Mouse (Mus musculus) CH12.LX (cell line): Measurements from ENCODE around the gene Mgll. TPM values are rescaled to one million over a fixed set of nuclear protein-coding genes. Genes with fewer than 3 reads are reported as not detected.
A peak's percentile ranks its signal among the peaks of the same experiment; 100 is the strongest.

ENCODE experiments used
- DNase-seq: peaks from one replicate; pipeline ENCODE4 v3.0.0-alpha.2; 2013; ENCODE audit errors: extremely low read depth
- H3K27ac ChIP-seq: 2 replicates; pipeline ENCODE4 v1.5.1; 2012; ENCODE audit warnings: low read depth, mild to moderate bottlenecking, control low read depth, moderate library complexity; ENCODE audit not compliant: insufficient read depth
- H3K27me3 ChIP-seq: replicated peaks from 2 replicates; pipeline ENCODE3; 2012; ENCODE audit warnings: inconsistent platforms
- H3K36me3 ChIP-seq, 2 experiments: replicated peaks in 1 of 2; 2 replicates each; pipeline versions ENCODE3 to v1.6.1; 2012; ENCODE audit warnings: inconsistent platforms in 1 of 2, low read length in 1 of 2, mild to moderate bottlenecking in 1 of 2, mixed read lengths in 1 of 2, moderate library complexity in 1 of 2; ENCODE audit not compliant: control insufficient read depth in 1 of 2, insufficient read depth in 1 of 2
- H3K4me1 ChIP-seq, 2 experiments: 2 replicates each; pipeline ENCODE4 v1.6.1; 2012; ENCODE audit warnings: inconsistent platforms in 1 of 2, moderate library complexity in 1 of 2; ENCODE audit not compliant: insufficient read depth in 2 of 2, control insufficient read depth in 1 of 2
- H3K4me2 ChIP-seq: 2 replicates; pipeline ENCODE4 v1.6.1; 2012; ENCODE audit warnings: low read depth, mild to moderate bottlenecking, control low read depth; ENCODE audit not compliant: poor library complexity, insufficient read depth, severe bottlenecking
- H3K4me3 ChIP-seq, 3 experiments: fragments of 150-350 bp in 1 of 3; sonication (generic) in 1 of 3; replicated peaks in 1 of 3; 2 replicates each; pipeline versions ENCODE3 to v1.5.1; 2011 to 2012; ENCODE audit warnings: low read depth in 2 of 3, low read length in 2 of 3, mild to moderate bottlenecking in 2 of 3, moderate library complexity in 2 of 3, control low read depth in 1 of 3, improper control_type of control experiment in 1 of 3, inconsistent platforms in 1 of 3, mixed read lengths in 1 of 3; ENCODE audit not compliant: poor library complexity in 1 of 3
- H3K79me2 ChIP-seq: replicated peaks from 2 replicates; pipeline ENCODE4 v1.6.1; 2012; ENCODE audit warnings: mild to moderate bottlenecking, moderate library complexity; ENCODE audit not compliant: control insufficient read depth, poor library complexity, insufficient read depth, severe bottlenecking; ENCODE audit errors: extremely low read depth
- H3K9ac ChIP-seq: 2 replicates; pipeline ENCODE4 v1.6.1; 2012; ENCODE audit warnings: low read depth, mild to moderate bottlenecking, control low read depth, moderate library complexity; ENCODE audit not compliant: insufficient read depth
- H3K9me3 ChIP-seq: replicated peaks from 2 replicates; pipeline ENCODE3; 2012; ENCODE audit warnings: low read length, inconsistent platforms, mixed read lengths
- BHLHE40 ChIP-seq: IDR thresholded peaks from 2 replicates; pipeline ENCODE4 v1.6.1; 2011; ENCODE audit warnings: mild to moderate bottlenecking, low read depth, low read length, improper control_type of control experiment
- CHD1 ChIP-seq: IDR thresholded peaks from 2 replicates; pipeline ENCODE4 v1.6.1; 2012; ENCODE audit warnings: low read depth, low read length, improper control_type of control experiment, inconsistent platforms
- CHD2 ChIP-seq: IDR thresholded peaks from 2 replicates; pipeline ENCODE4 v1.6.1; 2011; ENCODE audit warnings: low read length, improper control_type of control experiment
- CTCF ChIP-seq, 2 experiments: IDR thresholded peaks in 1 of 2; conservative IDR thresholded peaks in 1 of 2; 2 replicates each; pipeline ENCODE4 v1.5.1; 2011 to 2012; ENCODE audit warnings: low read depth in 2 of 2, low read length in 2 of 2, improper control_type of control experiment in 1 of 2, inconsistent platforms in 1 of 2, mild to moderate bottlenecking in 1 of 2, moderate library complexity in 1 of 2
- E2F4 ChIP-seq: IDR thresholded peaks from 2 replicates; pipeline ENCODE4 v1.6.1; 2011; ENCODE audit warnings: low read depth, low read length, improper control_type of control experiment; ENCODE audit not compliant: insufficient replicate concordance
- ELF1 ChIP-seq: IDR thresholded peaks from 2 replicates; pipeline ENCODE4 v1.6.1; 2014; ENCODE audit warnings: low read depth, mild to moderate bottlenecking, inconsistent platforms, low read length, improper control_type of control experiment
- EP300 ChIP-seq: IDR thresholded peaks from 2 replicates; pipeline ENCODE4 v1.6.1; 2011; ENCODE audit warnings: low read length, improper control_type of control experiment
- ETS1 ChIP-seq: conservative IDR thresholded peaks from 2 replicates; pipeline ENCODE4 v1.6.1; 2012; ENCODE audit warnings: low read depth, mild to moderate bottlenecking, inconsistent platforms, low read length, improper control_type of control experiment, moderate library complexity
- GABPA ChIP-seq: IDR thresholded peaks from 2 replicates; pipeline ENCODE4 v1.6.1; 2012; ENCODE audit warnings: low read depth, low read length, improper control_type of control experiment, inconsistent platforms; ENCODE audit not compliant: insufficient replicate concordance
- HCFC1 ChIP-seq: IDR thresholded peaks from 2 replicates; pipeline ENCODE4 v1.6.1; 2012; ENCODE audit warnings: low read depth, mild to moderate bottlenecking, inconsistent platforms, low read length, improper control_type of control experiment
- IRF4 ChIP-seq: IDR thresholded peaks from 2 replicates; pipeline ENCODE4 v1.6.1; 2014; ENCODE audit warnings: low read depth, mild to moderate bottlenecking, inconsistent platforms, low read length, improper control_type of control experiment
- JUN ChIP-seq: IDR thresholded peaks from 2 replicates; pipeline ENCODE4 v1.6.1; 2011; ENCODE audit warnings: low read depth, mild to moderate bottlenecking, low read length, improper control_type of control experiment, moderate library complexity; ENCODE audit not compliant: insufficient read depth
- JUND ChIP-seq: conservative IDR thresholded peaks from 2 replicates; pipeline ENCODE4 v1.6.1; 2011; ENCODE audit warnings: low read depth, low read length, improper control_type of control experiment
- KAT2A ChIP-seq: IDR thresholded peaks from 2 replicates; pipeline ENCODE4 v1.6.1; 2012; ENCODE audit warnings: low read length, improper control_type of control experiment, inconsistent platforms; ENCODE audit not compliant: insufficient replicate concordance
- MAFK ChIP-seq: IDR thresholded peaks from 2 replicates; pipeline ENCODE4 v1.6.1; 2011; ENCODE audit warnings: low read length, improper control_type of control experiment; ENCODE audit not compliant: insufficient replicate concordance
- MAX ChIP-seq: IDR thresholded peaks from 2 replicates; pipeline ENCODE4 v1.6.1; 2011; ENCODE audit warnings: low read length, improper control_type of control experiment
- MAZ ChIP-seq: IDR thresholded peaks from 2 replicates; pipeline ENCODE4 v1.6.1; 2012; ENCODE audit warnings: low read depth, mild to moderate bottlenecking, inconsistent platforms, low read length, improper control_type of control experiment, moderate library complexity
- MEF2A ChIP-seq: IDR thresholded peaks from 2 replicates; pipeline ENCODE4 v1.6.1; 2014; ENCODE audit warnings: low read depth, mild to moderate bottlenecking, inconsistent platforms, low read length, improper control_type of control experiment, borderline replicate concordance
- MXI1 ChIP-seq: IDR thresholded peaks from 2 replicates; pipeline ENCODE4 v1.6.1; 2011; ENCODE audit warnings: mild to moderate bottlenecking, low read depth, low read length, improper control_type of control experiment
- MYC ChIP-seq: IDR thresholded peaks from 2 replicates; pipeline ENCODE4 v1.6.1; 2011; ENCODE audit warnings: low read depth, mild to moderate bottlenecking, improper control_type of control experiment, low read length
- NELFE ChIP-seq: IDR thresholded peaks from 2 replicates; pipeline ENCODE4 v1.6.1; 2011; ENCODE audit warnings: low read depth, low read length, improper control_type of control experiment
- NRF1 ChIP-seq: IDR thresholded peaks from 2 replicates; pipeline ENCODE4 v1.6.1; 2014; ENCODE audit warnings: low read depth, mild to moderate bottlenecking, inconsistent platforms, low read length, improper control_type of control experiment, moderate library complexity
- PAX5 ChIP-seq: IDR thresholded peaks from 2 replicates; pipeline ENCODE4 v1.6.1; 2012; ENCODE audit warnings: low read length, inconsistent platforms, mixed read lengths
- POLR2A ChIP-seq: IDR thresholded peaks from 2 replicates; pipeline ENCODE4 v1.6.1; 2011; ENCODE audit warnings: low read depth, mild to moderate bottlenecking, improper control_type of control experiment, low read length
- POLR2AphosphoS2 ChIP-seq: IDR thresholded peaks from 2 replicates; pipeline ENCODE4 v1.6.1; 2011; ENCODE audit warnings: low read depth, low read length, improper control_type of control experiment
- RAD21 ChIP-seq: IDR thresholded peaks from 2 replicates; pipeline ENCODE4 v1.6.1; 2011; ENCODE audit warnings: low read depth, mild to moderate bottlenecking, low read length, improper control_type of control experiment, moderate library complexity
- RCOR1 ChIP-seq: conservative IDR thresholded peaks from 2 replicates; pipeline ENCODE4 v1.6.1; 2012; ENCODE audit warnings: low read depth, mild to moderate bottlenecking, inconsistent platforms, low read length, improper control_type of control experiment
- SIN3A ChIP-seq: IDR thresholded peaks from 2 replicates; pipeline ENCODE4 v1.6.1; 2012; ENCODE audit warnings: low read length, improper control_type of control experiment, inconsistent platforms
- SMC3 ChIP-seq: IDR thresholded peaks from 2 replicates; pipeline ENCODE4 v1.6.1; 2011; ENCODE audit warnings: low read depth, low read length, improper control_type of control experiment
- TBP ChIP-seq: conservative IDR thresholded peaks from 2 replicates; pipeline ENCODE4 v1.6.1; 2011; ENCODE audit warnings: low read depth, low read length, improper control_type of control experiment
- TCF12 ChIP-seq: IDR thresholded peaks from 2 replicates; pipeline ENCODE4 v1.6.1; 2014; ENCODE audit warnings: low read depth, mild to moderate bottlenecking, inconsistent platforms, low read length, improper control_type of control experiment
- UBTF ChIP-seq: IDR thresholded peaks from 2 replicates; pipeline ENCODE4 v1.6.1; 2012; ENCODE audit warnings: low read depth, mild to moderate bottlenecking, inconsistent platforms, low read length, improper control_type of control experiment, moderate library complexity
- USF1 ChIP-seq: IDR thresholded peaks from 2 replicates; pipeline ENCODE4 v1.6.1; 2014; ENCODE audit warnings: low read depth, mild to moderate bottlenecking, inconsistent platforms, low read length, improper control_type of control experiment
- USF2 ChIP-seq: conservative IDR thresholded peaks from 2 replicates; pipeline ENCODE4 v1.6.1; 2011; ENCODE audit warnings: low read depth, low read length, improper control_type of control experiment
- ZC3H11A ChIP-seq: IDR thresholded peaks from 2 replicates; pipeline ENCODE4 v1.6.1; 2012; ENCODE audit warnings: low read depth, mild to moderate bottlenecking, inconsistent platforms, low read length, improper control_type of control experiment
- ZKSCAN1 ChIP-seq: IDR thresholded peaks from 2 replicates; pipeline ENCODE4 v1.6.1; 2012; ENCODE audit warnings: low read depth, inconsistent platforms, low read length, improper control_type of control experiment, borderline replicate concordance
- ZMIZ1 ChIP-seq: IDR thresholded peaks from 2 replicates; pipeline ENCODE4 v1.6.1; 2012; ENCODE audit warnings: low read depth, mild to moderate bottlenecking, inconsistent platforms, low read length, improper control_type of control experiment
- ZNF384 ChIP-seq: IDR thresholded peaks from 2 replicates; pipeline ENCODE4 v1.6.1; 2012; ENCODE audit warnings: low read depth, low read length, improper control_type of control experiment, inconsistent platforms
- dilution Hi-C: fragments of 300-500 bp; cut with MboI; formaldehyde crosslinking; loops from 2 replicates; pipeline ENCODE4 v1.14.3; 2020; ENCODE audit warnings: low sequenced_read_pairs; ENCODE audit not compliant: extremely low pct_unique_long_range_greater_than_20kb, extremely low pct_ligation_motif_present
- in situ Hi-C: fragments of 300-500 bp; cut with MboI; formaldehyde crosslinking; loops from 3 replicates; pipeline ENCODE4 v1.14.3; 2019; ENCODE audit warnings: low sequenced_read_pairs, low pct_ligation_motif_present, low pct_unique_long_range_greater_than_20kb, mixed read lengths
- polyA plus RNA-seq: library from polyadenylated mRNA; unstranded; fragments of >175 nt; gene quantifications from 2 replicates; pipeline ENCODE4 v1.2.1, GENCODE M21; 2012; ENCODE audit warnings: low read depth; ENCODE audit not compliant: insufficient read length
- total RNA-seq, 2 experiments: library from RNA; depleted of rRNA; stranded (reverse); fragments of 300-350 nt in 1 of 2; fragments of >200 nt in 1 of 2; gene quantifications; 2 replicates each; pipeline ENCODE4 v1.2.3; 2012 to 2014

Mgll gene
- total and polyA plus RNA-seq, 3 experiments, result 60.8 to 81.1 (median 76.5) TPM

- dilution Hi-C loops, result no loop called here
- TF ChIP-seq SIN3A (peak; percentile 94), E2F4 (0 out of 2 replicates have a peak, but pooled peaks have one; percentile 67), JUN (peak; percentile 57), MYC (peak; percentile 87), KAT2A (0 out of 2 replicates have a peak, but pooled peaks have one; percentile 67), SMC3 (peak; percentile 32; the same call in 1 of the 2 replicates), CHD1 (0 out of 2 replicates have a peak, but pooled peaks have one; percentile 29), USF1 (no peak), PAX5 (no peak), JUND (peak; percentile 73), HCFC1 (peak; percentile 52), EP300 (peak; percentile 96), ZKSCAN1 (no peak), ZNF384 (0 out of 2 replicates have a peak, but pooled peaks have one; percentile 52), MAFK (peak; percentile 93), BHLHE40 (peak; percentile 90), POLR2AphosphoS2 (peak; percentile 84), NELFE (no peak; the same call in 1 of the 2 replicates), MAX (peak; percentile 85), ZC3H11A (no peak), MXI1 (peak; percentile 74), RCOR1 (peak; percentile 91), MEF2A (peak; percentile 90), ETS1 (peak; percentile 93), CHD2 (peak; percentile 85), USF2 (no peak), RAD21 (peak; percentile 5; the same call in 1 of the 2 replicates), TBP (peak; percentile 81), ELF1 (peak; percentile 80), GABPA (0 out of 2 replicates have a peak, but pooled peaks have one; percentile 15), MAZ (peak; percentile 68; the same call in 1 of the 2 replicates), IRF4 (peak; percentile 92), TCF12 (peak; percentile 99), POLR2A (peak; percentile 63), CTCF (conservative IDR thresholded peaks at IDR 0.05 in 1 of 2, IDR thresholded peaks at IDR 0.05 in 1 of 2; ENCODE audit: low read depth in 2 of 2, low read length in 2 of 2) (no peak), UBTF (no peak; the same call in 1 of the 2 replicates), ZMIZ1 (peak; percentile 86), NRF1 (no peak)
- TF ChIP-seq, all 38 proteins: peak for 29
- no peaks in the 10 kb centered on the region for H3K27me3 ChIP-seq
- peak overlapping the region; percentile 100 for H3K27ac ChIP-seq
- H3K4me1 ChIP-seq, result peaks cover 40 to 83% of the 10 kb centered on the region in 2 experiments
- peaks cover 0 to 5% of the 10 kb centered on the region in 2 experiments for H3K36me3 ChIP-seq
- in situ Hi-C loops, result loop anchor here (10.0 kb wide), 1 partner anchor 119 kb away; no protein-coding TSS in a partner anchor
- H3K9me3 ChIP-seq, result no peaks in the 10 kb centered on the region
- no peaks in the 10 kb centered on the region for H3K79me2 ChIP-seq
- peak overlapping the region in 1 of 3 experiments; percentile 40 for H3K4me3 ChIP-seq
- peak; percentile 95 for DNase-seq
- H3K9ac ChIP-seq, result peak overlapping the region; percentile 29; the same call in 1 of the 2 replicates
- H3K4me2 ChIP-seq, result peak overlapping the region; percentile 83
These were observed 10.0 kb upstream of the Mgll start for GRCm38 (mm10) chr6:88714200-88714674.
